Mouse (Mus musculus): Measurements from ENCODE around the gene Ticam1. TPM values are rescaled to one million over a fixed set of nuclear protein-coding genes. Genes with fewer than 3 reads are reported as not detected.

Gene Ticam1
- polyA plus RNA-seq (2017; shearing (Covaris generic)), result 10 to 100 TPM in 1 of 2 experiments, 1 to 10 TPM in 1; 8.9 to 11.6 TPM

DNA sequence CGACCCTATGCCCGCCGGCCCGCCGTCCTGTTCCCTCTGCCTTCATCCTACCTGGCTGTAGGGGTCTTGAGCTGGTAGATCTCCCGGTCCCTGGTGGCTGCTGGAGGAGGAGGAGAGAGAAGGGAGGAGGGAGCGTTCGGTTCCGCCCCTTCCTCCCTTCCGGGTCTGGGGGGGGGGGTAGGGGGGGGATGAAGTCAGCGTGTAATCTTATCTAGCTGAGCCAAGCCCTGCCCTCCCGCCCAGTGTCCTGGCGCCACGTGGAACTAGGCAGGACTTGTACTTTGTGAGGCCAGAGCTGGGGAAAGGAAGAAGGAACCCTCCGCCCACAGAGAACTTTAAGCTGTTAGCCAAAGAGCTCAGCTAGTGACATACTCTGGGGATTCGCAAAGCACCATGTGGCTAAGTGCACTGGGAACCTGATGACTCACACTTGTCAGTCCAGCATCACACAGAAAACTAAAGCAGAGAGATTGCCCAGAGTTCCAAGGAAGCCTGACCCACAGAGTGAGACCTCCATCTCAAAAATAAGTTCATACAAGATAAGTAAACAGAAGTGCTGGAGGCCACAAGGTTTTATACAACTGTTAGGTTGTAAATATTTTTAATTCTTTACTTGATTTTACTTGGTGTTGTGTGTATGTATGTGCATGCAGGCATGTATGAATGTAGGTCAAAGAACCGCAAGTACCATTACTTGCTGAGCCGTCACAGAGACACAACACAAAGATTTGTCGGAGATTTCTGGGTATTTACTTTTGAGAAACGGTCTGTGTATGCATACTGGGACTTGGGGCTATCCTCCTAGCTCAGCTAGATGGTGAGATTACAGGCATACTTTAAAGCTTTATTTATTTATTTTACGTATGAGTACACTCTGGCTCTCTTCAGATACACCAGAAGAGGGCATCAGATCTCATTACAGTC lies at the start of gene Ticam1:
Gene Ticam1 (minus strand): TSS at position 144 of the 924 bp plus-strand sequence.
- ATAC-seq, result peak; percentile 82

DNA sequence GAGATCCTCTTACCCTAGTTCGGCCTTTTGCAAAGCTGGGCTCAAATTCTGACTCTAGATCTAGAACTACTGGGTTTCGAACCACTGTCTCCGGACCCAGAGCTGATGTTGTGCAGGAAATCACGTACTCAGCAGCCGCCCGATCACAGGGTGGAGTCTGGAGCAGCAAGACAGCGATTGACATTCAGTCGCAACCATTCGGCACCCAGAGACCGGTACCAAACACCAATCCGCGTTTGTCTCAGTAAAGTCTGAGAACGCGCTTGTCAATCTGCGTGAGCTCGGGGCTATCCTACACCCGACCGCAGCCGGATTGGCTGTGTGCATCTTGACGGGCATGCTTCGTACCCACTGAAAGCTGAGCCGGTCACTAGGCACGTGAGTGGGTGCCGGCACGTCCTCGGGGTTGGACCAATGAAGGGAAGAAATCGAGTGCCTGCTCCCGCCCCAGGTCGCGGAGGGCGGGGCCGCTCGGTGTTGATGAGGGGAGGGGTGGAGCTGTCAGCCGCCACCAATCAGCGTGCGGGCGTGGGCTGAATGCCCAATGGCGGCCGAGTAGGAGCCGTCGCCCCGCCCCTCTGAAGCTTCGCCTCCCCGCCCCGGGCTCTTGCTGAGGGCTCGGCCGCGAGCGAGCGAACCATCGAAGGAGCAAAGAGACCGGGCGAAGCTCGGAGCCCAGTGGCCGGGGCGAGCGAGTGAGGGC lies 49.0 kb upstream of the Ticam1 start, which contains the start of gene Kdm4b:
Gene Kdm4b (plus strand): TSS at position 613 of the 703 bp plus-strand sequence.
- peak; percentile 95 for ATAC-seq

DNA sequence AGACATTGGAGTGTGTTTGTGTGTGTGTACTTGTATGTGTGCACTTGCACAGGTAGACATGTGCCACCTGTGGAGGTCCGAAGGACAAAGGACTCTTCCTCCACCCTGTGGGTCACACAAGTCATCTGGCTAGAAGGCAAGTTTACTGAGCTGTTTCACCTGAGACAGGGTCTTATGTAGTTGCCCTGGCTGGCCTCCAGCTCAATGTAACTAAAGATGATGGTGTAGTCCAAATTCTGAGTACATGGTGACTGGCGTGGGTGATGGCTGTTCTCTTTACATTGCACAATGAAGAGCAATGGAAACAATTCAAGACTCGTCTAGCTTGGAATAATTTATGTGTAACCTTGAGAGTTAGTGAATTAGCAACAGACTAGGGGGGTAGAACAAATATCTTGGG lies 47.8 kb upstream of the Ticam1 start:
- no peak for ATAC-seq

DNA sequence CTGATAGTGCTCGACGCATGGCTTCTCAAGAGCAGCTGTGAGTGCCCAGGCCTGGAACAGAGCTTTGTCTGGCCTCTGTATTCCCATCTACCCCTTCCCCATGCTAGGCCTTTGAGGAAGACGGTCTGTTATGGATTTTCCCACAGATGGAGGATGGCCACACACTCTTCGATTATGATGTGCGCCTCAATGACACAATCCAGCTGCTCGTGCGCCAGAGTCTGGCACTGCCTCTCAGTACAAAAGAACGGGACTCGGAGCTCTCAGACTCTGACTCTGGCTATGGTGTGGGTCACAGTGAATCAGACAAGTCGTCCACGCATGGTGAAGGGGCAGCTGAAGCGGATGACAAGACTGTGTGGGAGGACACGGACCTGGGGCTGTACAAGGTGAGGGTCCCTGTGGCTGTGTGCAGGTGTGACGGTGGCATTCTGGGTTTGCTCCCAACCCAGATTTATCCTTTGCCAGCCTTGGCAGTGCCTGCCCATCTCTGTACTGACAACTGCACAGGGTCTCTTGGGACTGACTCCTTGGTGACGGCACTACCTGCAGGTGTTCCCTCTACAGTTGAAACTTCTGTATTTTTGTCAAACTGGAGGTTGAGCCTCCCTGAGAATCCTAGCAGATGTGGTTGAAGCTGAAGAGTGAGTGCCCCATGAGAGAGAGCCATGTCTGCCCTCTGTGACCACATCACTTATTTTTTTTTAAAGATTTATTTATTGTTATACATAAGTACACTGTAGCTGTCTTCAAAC lies 32.8 kb upstream of the Ticam1 start:
- no peak for ATAC-seq

DNA sequence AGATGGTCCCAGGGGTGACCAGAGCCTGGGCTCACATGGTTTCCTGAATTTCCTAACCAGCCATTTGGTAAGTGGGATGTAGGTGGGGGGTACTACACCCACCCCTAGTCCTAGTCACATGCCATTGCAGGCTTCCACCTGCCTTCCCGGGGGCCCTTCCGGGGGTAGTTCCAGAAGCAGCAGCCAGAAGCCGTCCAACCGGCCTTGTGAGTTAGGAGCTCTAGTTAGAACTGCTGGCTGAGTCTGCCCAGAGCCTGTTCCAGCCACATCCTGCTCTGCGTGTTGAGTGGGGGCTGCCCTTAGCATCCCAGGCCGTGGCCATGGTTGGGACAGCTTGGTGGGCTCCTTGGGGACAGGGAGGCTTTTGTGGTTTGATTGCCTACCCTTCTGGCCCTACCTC lies 31.5 kb upstream of the Ticam1 start:
- ATAC-seq, result no peak

DNA sequence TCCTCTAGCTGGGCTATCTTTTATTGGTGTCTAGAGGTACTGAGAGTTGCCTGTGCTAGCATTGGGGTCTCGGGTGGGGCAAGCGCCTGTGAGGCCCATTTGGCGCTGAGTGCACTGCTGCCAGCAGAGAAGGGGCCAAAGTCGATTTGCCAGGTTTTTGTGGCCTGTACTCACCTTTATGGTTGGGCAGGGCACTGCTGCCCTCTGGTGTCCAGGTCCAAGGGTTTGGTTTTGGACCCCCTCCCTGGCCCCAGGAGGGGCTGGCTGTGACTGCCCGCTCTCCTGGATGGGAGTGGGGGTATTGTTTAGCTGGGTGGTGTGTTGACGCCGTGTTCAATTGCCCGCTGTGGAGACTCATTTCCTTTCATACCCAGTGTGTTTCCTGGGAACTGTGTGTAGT lies 29.2 kb upstream of the Ticam1 start:
- no peak for ATAC-seq

DNA sequence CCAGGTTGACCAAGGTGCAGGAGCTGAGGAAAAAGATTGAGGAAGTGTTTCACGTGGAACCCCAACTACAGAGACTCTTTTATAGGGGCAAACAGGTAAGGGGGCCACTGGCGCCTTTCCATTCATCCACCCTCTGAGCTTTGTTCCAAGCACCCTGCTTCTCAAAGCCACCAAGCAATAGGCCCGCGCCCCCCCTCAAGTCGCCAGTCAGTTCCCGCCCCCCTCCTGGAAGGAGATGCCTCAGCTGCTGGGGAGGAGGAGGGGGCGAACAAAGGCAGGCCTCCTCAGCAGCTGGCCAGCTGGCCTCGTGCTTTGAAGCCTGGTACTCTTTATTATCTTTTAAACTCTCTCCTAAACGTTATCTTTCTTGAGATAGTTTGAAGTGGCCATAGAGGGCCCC lies 28.6 kb upstream of the Ticam1 start:
- ATAC-seq, result no peak

DNA sequence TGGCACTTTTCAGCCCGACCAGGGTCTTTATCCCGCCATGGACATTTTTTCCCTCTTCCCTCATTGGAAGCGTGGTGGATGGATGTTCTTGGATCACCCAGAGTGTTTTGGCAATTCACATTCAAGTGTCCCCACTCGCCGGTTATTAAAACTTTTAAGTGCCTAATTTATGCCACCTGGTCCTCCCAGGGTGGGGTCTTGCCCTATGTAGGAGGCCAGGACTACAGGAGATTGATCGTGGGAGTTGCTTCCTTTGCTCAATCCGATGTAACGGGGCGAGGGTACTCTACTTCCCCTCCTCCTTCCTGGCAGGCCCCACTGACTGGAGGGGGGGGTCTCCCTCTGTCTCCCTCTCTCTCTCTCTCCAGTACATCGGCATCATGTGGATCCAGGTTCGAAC lies 28.1 kb upstream of the Ticam1 start:
- no peak for ATAC-seq

DNA sequence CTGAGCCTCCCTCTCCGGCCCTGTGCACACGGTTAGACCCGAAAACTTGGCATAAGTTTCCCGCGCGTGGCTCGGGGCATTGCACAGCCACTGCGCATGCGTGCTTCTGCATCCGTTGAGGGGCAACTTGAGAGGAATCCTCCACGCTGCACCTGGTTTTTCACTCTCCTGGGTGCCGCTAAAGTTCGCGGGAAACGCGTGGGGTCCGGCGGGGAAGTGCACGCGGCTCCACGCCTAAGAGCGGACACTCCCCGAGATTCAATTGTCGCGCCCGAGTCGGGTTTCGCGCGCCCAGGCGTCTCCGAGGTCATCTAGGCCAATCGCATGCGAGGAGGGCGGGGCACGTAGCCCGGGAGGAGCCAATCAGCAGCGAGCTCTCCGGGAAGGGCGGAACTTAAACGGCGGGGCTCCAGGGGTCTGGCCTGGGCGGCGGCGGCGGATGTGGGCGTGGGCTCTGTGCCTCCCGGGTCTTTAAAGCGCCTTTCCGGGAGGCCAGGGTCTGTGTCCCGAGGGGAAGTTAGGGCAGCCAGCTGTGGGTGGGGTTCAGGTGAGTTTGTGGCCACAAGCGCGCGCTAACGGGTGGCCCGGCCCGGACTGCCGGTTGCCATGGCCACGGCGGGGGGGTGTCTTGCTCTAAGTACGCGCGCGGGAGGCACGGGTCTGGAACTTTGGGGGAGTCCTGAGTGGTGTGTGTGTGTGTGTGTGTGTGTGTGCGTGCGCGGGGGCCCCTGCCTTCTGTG lies 27.4 kb upstream of the Ticam1 start:
- ATAC-seq, result peak; percentile 99

DNA sequence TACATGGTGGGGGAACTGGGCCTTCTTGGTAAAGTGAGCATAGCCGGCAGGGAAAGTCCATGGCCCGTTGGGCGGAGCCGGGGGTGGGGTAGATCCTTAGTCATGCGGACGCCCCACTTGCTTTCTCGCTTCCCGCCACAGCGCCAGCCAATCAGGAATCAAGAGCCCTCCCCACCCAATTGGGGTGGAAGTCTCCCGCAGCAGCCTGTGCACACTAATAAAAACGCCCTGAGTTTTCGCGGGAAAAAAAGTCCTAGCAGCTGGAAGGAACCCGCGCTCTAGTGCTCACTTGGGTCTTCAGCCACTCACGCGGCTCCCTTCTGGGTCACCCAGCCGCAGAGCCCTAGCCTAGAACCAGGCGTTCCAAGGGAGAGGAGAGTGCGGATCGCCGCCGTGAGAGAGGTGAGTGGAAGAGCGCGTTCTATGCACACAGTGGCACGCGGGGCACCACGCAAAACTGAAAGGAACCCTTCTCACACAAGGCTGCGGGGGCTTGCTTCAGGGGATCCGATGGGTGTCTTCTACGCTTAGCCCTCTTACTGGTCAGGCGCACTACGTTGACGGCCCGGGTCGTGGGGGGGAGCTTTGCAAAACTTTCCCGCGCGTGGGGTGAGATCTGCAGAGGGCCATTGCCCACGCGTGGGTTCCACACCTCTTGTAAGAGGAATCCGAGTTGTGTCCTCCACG lies 26.7 kb upstream of the Ticam1 start, which contains the start of gene Uhrf1:
Gene Uhrf1 (plus strand): TSS at position 162 of the 687 bp plus-strand sequence.
- ATAC-seq, result peak; percentile 12

DNA sequence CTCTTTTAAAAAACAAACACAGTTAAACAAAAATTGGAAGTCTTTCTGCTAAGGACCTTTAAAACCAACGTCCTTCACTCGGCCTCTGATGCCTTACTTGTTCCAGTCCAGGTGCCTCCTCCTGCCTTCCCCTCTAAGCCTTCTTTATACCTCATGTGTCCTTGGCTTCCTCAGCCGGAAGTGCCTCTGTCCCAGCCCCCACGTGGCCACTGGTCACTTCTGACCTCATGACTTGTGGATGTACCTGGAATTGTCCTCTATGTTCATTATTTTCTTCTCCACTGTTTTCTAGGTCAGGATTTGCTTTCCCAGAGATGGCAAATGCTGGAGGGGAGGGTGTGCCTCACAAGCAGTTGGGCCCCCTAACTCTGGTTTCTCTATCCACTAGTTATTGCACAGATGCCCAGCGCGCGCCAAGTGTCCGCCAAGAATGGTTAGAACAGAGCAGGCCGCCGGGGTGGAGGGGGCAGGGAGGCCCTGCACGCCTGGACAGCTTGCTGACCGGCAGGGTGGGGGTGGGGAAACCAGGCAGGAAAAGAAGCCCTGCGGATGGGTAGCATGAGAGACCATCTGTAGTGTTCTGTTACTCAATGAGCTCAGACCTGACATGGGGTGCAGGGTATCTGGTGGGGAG lies 25.9 kb upstream of the Ticam1 start:
- ATAC-seq, result no peak

DNA sequence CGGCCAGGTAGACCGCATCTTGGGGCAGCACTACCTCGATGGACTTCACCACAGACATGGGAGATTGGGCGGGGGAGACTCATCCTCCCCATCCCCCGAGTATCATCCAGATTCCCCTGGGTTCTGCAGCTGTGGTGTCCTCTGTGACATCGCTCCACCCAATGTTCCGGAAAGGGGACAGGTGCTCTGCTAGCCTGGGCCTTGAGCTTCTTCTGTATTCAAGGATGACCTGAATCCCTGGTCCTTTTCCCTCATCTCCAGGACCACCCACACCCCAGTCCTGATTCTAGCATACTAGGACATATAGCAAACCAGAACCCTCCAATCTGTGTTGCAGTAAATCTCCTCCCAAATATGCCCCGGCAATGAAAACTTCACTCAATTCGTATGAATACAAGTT lies 23.6 kb upstream of the Ticam1 start, which contains the start of gene Arrdc5:
Gene Arrdc5 (minus strand): TSS at position 101 of the 400 bp plus-strand sequence.
- no peak for ATAC-seq

DNA sequence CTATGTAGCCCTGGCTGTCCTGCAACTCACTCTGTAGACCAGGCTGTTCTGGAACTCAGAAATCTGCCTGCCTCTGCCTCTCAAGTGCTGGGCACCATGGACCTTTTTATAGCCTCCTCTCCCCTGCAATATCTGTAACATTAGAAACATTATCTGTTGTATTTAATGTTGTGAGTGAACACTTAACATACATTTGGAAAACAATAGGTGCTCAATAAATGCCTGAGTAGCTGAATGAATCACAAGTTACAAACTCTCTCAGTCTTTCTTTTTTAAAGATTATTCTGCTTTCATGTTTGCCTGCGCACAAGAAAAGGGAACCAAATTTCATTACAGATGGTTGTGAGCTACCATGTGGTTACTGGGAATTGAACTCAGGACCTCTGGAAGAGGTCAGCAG lies 21.7 kb upstream of the Ticam1 start:
- ATAC-seq, result no peak

DNA sequence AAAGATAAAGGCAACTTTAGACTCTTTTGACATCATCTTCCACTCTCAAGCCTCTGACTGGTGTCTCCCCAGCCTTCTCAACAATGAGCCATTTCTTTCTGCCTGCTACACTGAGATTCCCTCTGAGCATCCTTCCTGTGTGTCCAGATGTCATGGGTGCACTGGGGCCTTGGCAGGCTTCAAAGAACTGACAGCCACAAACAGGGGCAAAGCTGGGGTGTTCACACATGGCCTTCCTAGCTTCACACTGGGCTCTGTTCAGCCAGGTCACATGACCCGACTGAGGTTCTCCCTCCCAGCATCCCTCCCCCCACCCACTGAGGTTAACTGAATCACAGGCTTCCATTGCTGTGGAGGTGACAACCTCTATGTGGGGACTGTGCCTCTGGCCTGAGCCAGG lies 19.6 kb upstream of the Ticam1 start:
- no peak for ATAC-seq

DNA sequence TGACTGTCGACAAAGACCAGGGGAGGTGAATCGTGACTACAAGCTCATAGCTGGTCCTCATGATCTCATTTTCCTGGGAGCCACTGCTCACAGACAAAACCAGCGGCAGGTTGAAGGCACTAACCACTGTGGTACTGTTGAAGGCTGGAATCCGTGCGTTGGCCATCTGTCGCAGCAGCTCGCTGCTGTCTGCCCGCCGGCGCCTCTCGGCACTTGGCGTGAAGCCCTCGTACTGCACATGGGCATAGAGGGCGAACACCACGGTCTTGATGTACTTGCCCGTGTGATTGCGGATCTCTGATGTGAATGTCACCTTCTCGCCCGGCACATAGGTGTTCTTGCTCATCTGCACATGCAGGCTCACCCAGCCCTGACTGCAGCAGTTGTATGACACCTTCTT lies 17.7 kb upstream of the Ticam1 start:
- ATAC-seq, result no peak

DNA sequence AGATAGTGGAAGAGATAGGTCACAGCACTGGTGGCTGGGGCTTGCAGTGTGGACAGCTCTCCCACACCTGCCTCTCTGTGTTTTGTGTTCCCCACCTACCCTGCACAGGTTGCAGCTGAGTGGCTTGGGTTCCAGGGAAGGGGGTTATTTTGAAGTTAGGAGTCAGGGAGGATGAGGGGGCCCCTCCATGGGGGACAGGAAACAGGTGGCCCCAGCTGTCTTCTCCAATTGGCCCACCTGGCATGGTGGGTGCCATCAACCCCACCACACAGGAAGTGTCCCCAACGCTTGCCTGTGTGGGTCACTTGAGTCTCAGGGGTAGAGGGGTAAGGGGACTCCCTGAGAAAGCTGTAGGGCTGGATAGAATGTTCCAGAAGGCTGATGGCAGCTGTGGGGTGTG lies 16.7 kb upstream of the Ticam1 start:
- no peak for ATAC-seq

DNA sequence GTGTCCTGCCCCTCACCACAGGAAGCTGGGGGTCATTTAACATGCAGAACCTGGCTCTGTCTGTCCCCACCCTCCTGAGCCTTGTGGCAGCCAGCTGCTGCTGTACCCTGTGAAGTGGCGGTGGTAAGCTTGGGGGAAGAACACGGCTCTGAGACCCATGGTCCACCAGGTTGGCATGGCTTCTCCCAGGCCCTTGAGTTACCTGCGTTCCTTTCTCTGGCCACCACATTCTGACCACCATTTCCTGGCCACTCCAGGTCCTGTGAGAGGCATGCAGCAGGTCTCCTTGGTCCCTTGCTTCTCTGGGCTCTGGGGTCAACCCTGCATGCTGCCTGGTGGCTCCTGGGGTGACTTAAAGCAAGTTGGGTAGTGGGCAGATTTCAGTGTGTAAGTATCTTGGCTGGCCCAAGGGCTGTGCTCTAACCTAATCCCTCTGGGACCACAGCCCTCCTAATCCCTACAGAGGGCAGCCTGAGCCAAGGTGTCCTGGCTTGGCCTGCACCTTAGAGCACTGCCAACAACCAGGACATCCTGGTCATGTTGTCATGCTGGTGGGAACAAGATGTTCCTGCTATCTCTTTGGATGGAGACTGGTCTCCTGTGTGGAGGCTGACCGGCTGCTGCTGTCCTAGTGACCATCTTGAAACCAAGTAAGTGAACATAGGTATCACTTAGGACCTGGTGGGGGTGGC lies 16.1 kb upstream of the Ticam1 start, which contains the start of gene Plin3:
Gene Plin3 (minus strand): TSS at position 343 of the 692 bp plus-strand sequence.
- ATAC-seq, result no peak

DNA sequence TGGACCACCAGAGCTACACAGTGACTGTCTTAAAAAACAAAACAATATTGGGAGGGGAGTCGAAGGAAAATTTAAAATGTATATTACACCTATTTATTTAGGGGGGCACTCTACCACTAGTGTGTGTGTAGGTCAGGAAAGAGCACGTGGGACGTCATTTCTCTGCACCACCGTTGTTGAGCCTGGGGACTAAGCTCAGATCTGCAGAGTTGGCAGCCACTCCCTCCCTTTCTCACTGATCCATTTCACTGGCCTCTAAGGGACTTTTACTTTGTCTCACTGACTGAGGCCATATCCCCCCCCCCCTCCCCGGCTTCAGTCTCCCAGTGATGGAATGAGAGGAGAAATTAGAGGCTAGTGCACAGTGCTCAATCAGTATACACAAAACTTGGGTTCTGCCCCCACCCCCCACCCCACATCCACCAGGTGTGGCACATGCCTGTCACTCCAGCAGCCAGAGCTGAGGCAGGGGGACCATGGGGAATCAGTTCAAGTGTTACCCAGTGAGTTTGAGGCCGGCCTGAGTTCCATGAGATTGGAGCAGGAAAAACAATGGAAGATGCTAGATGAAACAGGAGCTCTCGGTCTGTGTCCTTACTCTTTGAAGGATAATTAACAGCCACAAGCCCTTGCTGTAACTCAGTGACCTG lies 15.4 kb upstream of the Ticam1 start:
- ATAC-seq, result no peak

DNA sequence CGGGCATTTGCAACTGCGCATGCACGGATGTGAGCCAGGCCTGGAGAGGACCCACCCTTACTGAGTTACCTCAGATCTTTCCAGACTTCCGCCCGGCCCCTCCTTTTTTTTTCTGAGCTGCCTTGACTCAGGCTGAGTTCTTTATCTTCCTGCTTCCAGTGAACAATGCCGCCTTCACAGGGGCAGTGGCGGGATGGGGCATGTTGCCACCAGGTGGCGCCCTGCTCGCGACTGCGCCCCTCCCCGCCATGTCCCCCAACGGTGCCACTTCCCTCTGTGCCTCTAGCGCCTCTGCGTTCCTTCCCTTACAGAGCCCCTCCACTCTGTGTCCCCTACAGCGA lies 14.6 kb upstream of the Ticam1 start:
- ATAC-seq, result peak; percentile 90
